Mouse (Mus musculus) midbrain, embryonic 14.5 days (tissue): ENCODE measurements around the gene Ror2. TPM values are rescaled to one million over a fixed set of nuclear protein-coding genes. Genes with fewer than 3 reads are reported as not detected.

Experiments used
- polyA plus RNA-seq: library from polyadenylated mRNA; unstranded; fragments of >200 nt; fragmentation: Nextera tagmentation; extraction: Ambion mirVana; gene quantifications from 2 replicates; pipeline ENCODE4 v1.2.1, GENCODE M21; 2014

Ror2 gene
- polyA plus RNA-seq, 1 experiment from 2014 or later = 3.2 TPM

Other genes with a start within 250 kb of the Ror2 start
- 23.4 and 31.6 TPM in 2 replicates for gene Sptlc1, start 91.3 kb upstream of the Ror2 start, polyA plus RNA-seq
- 0.49 and 1.5 TPM in 2 replicates for gene Msx2, start 186.9 kb upstream of the Ror2 start, polyA plus RNA-seq